Mouse (Mus musculus): Measurements from ENCODE around the gene Iqgap1.
A peak's percentile ranks its signal among the peaks of the same experiment; 100 is the strongest.

DNA sequence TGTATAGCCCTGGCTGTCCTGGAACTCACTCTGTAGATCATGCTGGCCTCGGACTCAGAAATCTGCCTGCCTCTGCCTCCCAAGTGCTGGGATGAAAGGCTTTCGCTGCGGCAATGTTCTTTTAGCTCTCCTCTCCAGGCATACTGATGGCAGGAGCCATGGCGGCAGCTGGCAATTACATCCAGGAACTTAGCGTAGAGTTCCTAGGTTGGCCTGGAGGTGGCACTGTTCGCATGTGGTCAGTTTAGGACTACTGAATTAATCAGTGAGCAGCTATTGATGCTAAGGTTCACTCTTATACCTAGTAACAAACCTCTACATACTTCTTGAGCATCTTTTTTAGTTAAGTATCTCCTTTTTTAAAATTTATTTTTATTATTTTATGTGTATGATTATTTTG is 31.4 kb upstream of the Iqgap1 start:
- peak; percentile 87 for TF ChIP-seq CTCF (IDR thresholded peaks at IDR 0.05; ENCODE audit: low read depth)
- TF ChIP-seq EP300 (IDR thresholded peaks at IDR 0.05; ENCODE audit: low read depth): no peak

Data from liver, embryonic 14.5 days (tissue).